Mouse (Mus musculus): ENCODE results near the gene Tmem176a. TPM values are rescaled to one million over a fixed set of nuclear protein-coding genes. Genes with fewer than 3 reads are reported as not detected.

The Tmem176a gene
- 11.8 and 21.8 TPM in 2 replicates for polyA plus RNA-seq (2012; rRNA removed)

GRCm38 (mm10) chr6:48840371-48840969, at the start of gene Tmem176a:
Gene Tmem176a, plus strand, starts transcription at chr6:48840919.

GRCm38 (mm10) chr6:48840973-48841625, 380 bp downstream of the Tmem176a start, which contains the start of gene Tmem176b:
Gene Tmem176b, minus strand, starts transcription at chr6:48841496.

GRCm38 (mm10) chr6:48872596-48872995, 31.9 kb downstream of the Tmem176a start, which contains the start of gene Aoc1:
Gene Aoc1, plus strand, starts transcription at chr6:48872896.

Other genes starting within 250 kb of the Tmem176a start
- gene Repin1, start 247.0 kb upstream of the Tmem176a start, polyA plus RNA-seq (2012; rRNA removed) = 49.5 and 49.9 TPM in 2 replicates
- gene Gm44965, start 247.0 kb upstream of the Tmem176a start, polyA plus RNA-seq (2012; rRNA removed) = not detected in 2 replicates
- 10.0 and 11.0 TPM in 2 replicates for gene Zfp775, start 238.9 kb upstream of the Tmem176a start, polyA plus RNA-seq (2012; rRNA removed)
- 8.2 and 8.7 TPM in 2 replicates for gene AI854703, start 214.2 kb upstream of the Tmem176a start, polyA plus RNA-seq (2012; rRNA removed)
- gene Gimap8, start 193.7 kb upstream of the Tmem176a start, polyA plus RNA-seq (2012; rRNA removed) = 1.4 and 1.6 TPM in 2 replicates
- gene Gimap9, start 164.8 kb upstream of the Tmem176a start, polyA plus RNA-seq (2012; rRNA removed) = 1.7 and 3.9 TPM in 2 replicates
- gene Gimap4, start 156.4 kb upstream of the Tmem176a start, polyA plus RNA-seq (2012; rRNA removed) = 1.7 and 3.1 TPM in 2 replicates
- gene Gimap6, start 132.7 kb upstream of the Tmem176a start, polyA plus RNA-seq (2012; rRNA removed) = 5.3 and 7.0 TPM in 2 replicates
- gene Gm28053, start 122.3 kb upstream of the Tmem176a start, polyA plus RNA-seq (2012; rRNA removed) = 0.48 and 1.2 TPM in 2 replicates
- not detected in 2 replicates for gene Gimap7, start 122.3 kb upstream of the Tmem176a start, polyA plus RNA-seq (2012; rRNA removed)
- gene Gimap1, start 101.9 kb upstream of the Tmem176a start, polyA plus RNA-seq (2012; rRNA removed) = 2.1 and 2.3 TPM in 2 replicates
- gene Gimap5, start 94.7 kb upstream of the Tmem176a start, polyA plus RNA-seq (2012; rRNA removed) = 1.3 and 1.9 TPM in 2 replicates
- gene Gimap3, start 70.1 kb upstream of the Tmem176a start, polyA plus RNA-seq (2012; rRNA removed) = not detected in 2 replicates
- 92.3 and 128 TPM in 2 replicates for gene Tmem176b, start 577 bp downstream of the Tmem176a start, polyA plus RNA-seq (2012; rRNA removed)
- gene Aoc1, start 32.0 kb downstream of the Tmem176a start, polyA plus RNA-seq (2012; rRNA removed) = 0.04 and 0.05 TPM in 2 replicates
- gene 1600015I10Rik, start 89.0 kb downstream of the Tmem176a start, polyA plus RNA-seq (2012; rRNA removed) = not detected in 2 replicates
- gene Doxl2, start 134.0 kb downstream of the Tmem176a start, polyA plus RNA-seq (2012; rRNA removed) = not detected in 2 replicates
- not detected in 2 replicates for gene Svs1, start 145.9 kb downstream of the Tmem176a start, polyA plus RNA-seq (2012; rRNA removed)
- gene Gpnmb, start 195.6 kb downstream of the Tmem176a start, polyA plus RNA-seq (2012; rRNA removed) = 2.1 and 2.5 TPM in 2 replicates
- gene Malsu1, start 232.9 kb downstream of the Tmem176a start, polyA plus RNA-seq (2012; rRNA removed) = 27.8 and 28.7 TPM in 2 replicates

All from central nervous system, embryonic 14 days (tissue).